Mouse (Mus musculus) adrenal gland, postnatal 14 days (tissue): ENCODE measurements around the gene Galnt6. TPM values are rescaled to one million over a fixed set of nuclear protein-coding genes. Genes with fewer than 3 reads are reported as not detected.

Experiments
- DNase-seq: peaks from one replicate; pipeline ENCODE4 v3.0.0; 2021; ENCODE audit warnings: mixed read lengths
- microRNA-seq, 2 experiments: library from miRNA; unstranded; fragments of <30 nt; microRNA quantifications; one replicate each; pipeline ENCODE4 v1.2.0; 2021
- total RNA-seq: library from RNA; stranded (reverse); gene quantifications from 2 replicates; pipeline ENCODE4 v1.2.3, GENCODE M21; 2021

Gene Galnt6
- total RNA-seq, 1 experiment from 2014 or later: 8.1 TPM

DNA sequence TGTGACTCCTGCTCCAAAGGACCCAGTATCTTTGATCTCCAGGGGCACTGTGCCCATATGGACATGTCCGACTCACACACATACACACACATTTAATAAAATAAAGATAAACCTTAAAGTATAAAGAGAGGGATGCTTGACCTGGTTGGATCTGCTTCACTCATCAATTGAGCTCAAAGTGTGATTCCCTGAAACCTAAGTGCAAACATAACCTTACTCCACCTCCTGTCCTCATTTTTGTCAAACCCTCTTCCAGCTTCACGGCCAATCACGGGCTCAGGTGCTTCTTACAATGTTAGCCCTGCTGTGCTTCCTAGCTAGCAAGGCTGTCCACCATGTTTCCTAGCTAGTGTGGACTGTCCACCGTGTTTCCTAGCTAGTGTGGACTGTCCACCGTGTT is 74.0 kb downstream of the Galnt6 start:
- DNase-seq: no peak

GRCm38 (mm10) chr15:100654271-100654670 is 74.9 kb downstream of the Galnt6 start:
- no peak for DNase-seq

GRCm38 (mm10) chr15:100651610-100652009 is 77.6 kb downstream of the Galnt6 start:
- DNase-seq: no peak

GRCm38 (mm10) chr15:100650111-100650510 is 79.1 kb downstream of the Galnt6 start:
- no peak for DNase-seq

DNA sequence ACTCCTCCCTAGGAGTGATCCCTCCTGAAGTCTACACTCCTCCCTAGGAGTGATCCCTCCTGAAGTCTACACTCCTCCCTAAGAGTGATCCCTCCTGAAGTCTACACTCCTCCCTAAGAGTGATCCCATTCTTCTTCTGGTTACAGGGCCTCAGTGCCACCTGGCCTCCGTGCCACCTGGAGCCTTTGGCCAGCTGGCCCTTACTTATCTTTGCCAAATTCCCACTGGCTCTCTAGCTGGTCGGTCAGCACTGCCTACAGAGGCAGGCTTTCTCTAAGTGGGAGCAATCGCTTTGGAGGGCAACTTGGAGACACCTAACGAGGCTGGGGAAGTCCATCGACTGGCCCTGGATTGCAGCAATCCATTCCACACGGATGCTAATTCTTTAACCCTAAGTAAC is 83.0 kb downstream of the Galnt6 start:
- no peak for DNase-seq

DNA sequence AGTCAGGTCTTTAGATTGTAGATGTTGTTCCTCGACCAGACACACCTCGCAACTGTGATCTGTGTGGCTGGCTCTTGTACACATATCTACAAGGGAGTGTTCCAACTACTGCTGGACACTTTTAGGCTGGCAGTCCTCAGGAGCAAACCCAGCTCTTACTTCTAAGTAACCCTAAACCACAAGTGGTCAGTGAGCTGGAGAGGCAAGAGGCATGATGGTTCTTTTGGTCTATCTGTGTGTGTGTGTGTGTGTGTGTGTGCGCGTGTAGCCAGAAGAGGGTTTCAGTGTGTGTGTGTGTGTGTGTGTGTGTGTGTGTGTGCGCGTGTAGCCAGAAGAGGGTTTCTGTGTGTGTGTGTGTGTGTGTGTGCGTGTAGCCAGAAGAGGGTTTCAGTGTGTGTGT is 86.7 kb downstream of the Galnt6 start:
- no peak for DNase-seq

Small RNAs within 50 kb of the gene (microRNA-seq; reads per million reads assigned to microRNA genes)
- gene Mir6961: 0 to 0.38 reads per million in 2 experiments

Other genes starting within 250 kb of the Galnt6 start
- 5.8 and 6.1 TPM in 2 replicates for gene Csrnp2, start 233.9 kb downstream of the Galnt6 start, total RNA-seq
- 19.9 and 25.0 TPM in 2 replicates for gene Tfcp2, start 177.4 kb downstream of the Galnt6 start, total RNA-seq
- 17.2 and 17.8 TPM in 2 replicates for gene Pou6f1, start 129.4 kb downstream of the Galnt6 start, total RNA-seq
- gene Dazap2, start 114.0 kb downstream of the Galnt6 start, total RNA-seq: 208 and 209 TPM in 2 replicates
- gene Smagp, start 92.4 kb downstream of the Galnt6 start, total RNA-seq: 45.7 and 50.1 TPM in 2 replicates
- 3.6 and 14.8 TPM in 2 replicates for gene Bin2, start 59.8 kb downstream of the Galnt6 start, total RNA-seq
- 26.1 and 32.9 TPM in 2 replicates for gene Cela1, start 41.5 kb downstream of the Galnt6 start, total RNA-seq
- gene Slc4a8, start 32.4 kb upstream of the Galnt6 start, total RNA-seq: 10.4 and 14.6 TPM in 2 replicates
- gene Scn8a, start 140.5 kb upstream of the Galnt6 start, total RNA-seq: 4.2 and 4.7 TPM in 2 replicates